Mouse (Mus musculus): ENCODE results near the gene Olfr1246.
"Not testable (repeated sequence)": the region's sequence is repeated elsewhere in the genome, so short reads cannot be mapped to it uniquely, and the experiment has no call there.

Gene Olfr1246

DNA sequence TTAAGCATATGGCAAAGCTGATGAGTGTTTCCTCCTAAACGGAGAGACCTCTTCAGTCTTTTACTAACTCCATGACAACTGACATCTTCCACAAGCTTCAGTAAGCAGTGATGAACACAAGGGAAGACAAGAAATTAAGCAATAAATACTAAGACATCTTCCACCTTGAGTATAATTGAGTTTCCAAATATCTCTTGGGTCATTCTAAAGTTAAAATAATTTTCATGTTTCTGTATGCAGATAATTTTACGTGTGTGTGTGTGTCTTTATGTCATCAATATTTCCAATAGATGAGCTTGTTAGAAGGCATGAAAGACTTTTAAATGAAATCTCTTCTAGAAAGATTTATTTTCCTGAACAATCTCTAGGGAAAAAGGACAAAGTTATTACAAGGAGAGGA is at the start of gene Olfr1246:
Gene Olfr1246 (minus strand): TSS at position 101 of the 400 bp plus-strand sequence.
- DNase-seq (ENCODE audit: low spot score) = no peak

- DNase-seq (ENCODE audit: low spot score) = no peak
Observed at GRCm38 (mm10) chr2:89634883-89635282, 41.9 kb upstream of the Olfr1246 start, which contains the start of gene Olfr1249. Gene Olfr1249 (minus strand): TSS chr2:89634983.

GRCm38 (mm10) chr2:89618145-89618544 is 25.2 kb upstream of the Olfr1246 start, which contains the start of gene Olfr1248:
Gene Olfr1248 (minus strand): TSS chr2:89618245.
- DNase-seq (ENCODE audit: low spot score) = not testable (repeated sequence)

GRCm38 (mm10) chr2:89614030-89614429 is 21.1 kb upstream of the Olfr1246 start, which contains the start of gene Olfr1247:
Gene Olfr1247 (minus strand): TSS chr2:89614130.
- DNase-seq (ENCODE audit: low spot score) = no peak

- DNase-seq (ENCODE audit: low spot score) = no peak
Observed at GRCm38 (mm10) chr2:89578347-89578746, 14.6 kb downstream of the Olfr1246 start, which contains the start of gene Olfr1245. Gene Olfr1245 (minus strand): TSS chr2:89578447.

GRCm38 (mm10) chr2:89562706-89563105 is 30.3 kb downstream of the Olfr1246 start:
- not testable (repeated sequence) for DNase-seq (ENCODE audit: low spot score)

DNA sequence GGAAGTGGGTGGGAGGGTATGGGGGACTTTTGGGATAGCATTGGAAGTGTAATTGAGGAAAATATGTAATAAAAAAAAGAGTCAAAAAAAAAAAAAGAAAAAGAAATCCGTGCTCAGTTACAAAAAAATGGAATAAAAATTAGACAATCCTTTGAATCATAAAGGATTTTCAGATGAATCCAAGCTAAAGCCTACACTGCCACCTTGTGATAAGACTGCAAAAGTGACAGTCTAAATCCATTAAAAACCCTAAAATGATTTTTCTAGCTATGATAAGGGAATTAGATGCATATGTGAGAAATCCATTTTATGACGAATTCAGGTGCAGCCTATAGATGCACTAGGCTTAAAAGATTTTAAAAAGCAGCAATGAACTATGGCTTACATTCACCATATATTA is 48.4 kb downstream of the Olfr1246 start:
- DNase-seq (ENCODE audit: low spot score) = no peak

DNA sequence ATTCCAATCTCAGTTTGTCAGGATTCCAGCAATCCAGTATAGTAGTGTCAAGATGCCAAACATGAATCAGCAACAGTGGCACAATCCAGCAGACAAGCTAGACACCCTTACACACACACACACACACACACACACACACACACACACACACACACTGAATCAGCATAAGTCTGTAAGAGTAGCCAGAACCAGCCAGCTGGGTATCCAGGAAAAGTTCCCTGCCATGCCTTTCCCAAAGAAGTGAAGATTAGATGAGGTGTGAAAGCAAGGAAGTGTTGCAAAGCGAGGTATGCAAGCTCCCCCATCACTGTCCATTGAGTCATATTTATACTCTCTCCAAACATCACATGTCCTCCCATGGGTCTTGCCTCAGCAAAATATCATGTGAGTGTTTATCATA is 53.0 kb downstream of the Olfr1246 start:
- DNase-seq (ENCODE audit: low spot score) = no peak

Data from layer of hippocampus, adult 11-12 months (tissue).